Mouse (Mus musculus) embryonic facial prominence, embryonic 13.5 days (tissue): ENCODE data around the gene Hnrnpk. TPM values are rescaled to one million over a fixed set of nuclear protein-coding genes. Genes with fewer than 3 reads are reported as not detected.
"Not testable (repeated sequence)": the region's sequence is repeated elsewhere in the genome, so short reads cannot be mapped to it uniquely, and the experiment has no call there.

Source experiments
- ATAC-seq: fragments of 200-750 bp; cut with Nextera tagmentation; 2 replicates; pipeline ENCODE4 v1.8.0; 2017; ENCODE audit warnings: low read depth; ENCODE audit not compliant: insufficient number of reproducible peaks, insufficient read depth, low FRiP score, low TSS enrichment
- H3K27ac ChIP-seq: fragments of 300-500 bp; sonication (generic); 2 replicates; pipeline ENCODE4 v1.5.1; 2015; ENCODE audit warnings: moderate library complexity, mild to moderate bottlenecking, inconsistent platforms
- H3K27me3 ChIP-seq: fragments of 300-500 bp; sonication (generic); 2 replicates; pipeline ENCODE4 v1.6.1; 2015; ENCODE audit warnings: mild to moderate bottlenecking, inconsistent platforms
- H3K36me3 ChIP-seq: fragments of 300-500 bp; sonication (generic); 2 replicates; pipeline ENCODE4 v1.6.1; 2015; ENCODE audit warnings: mild to moderate bottlenecking, inconsistent platforms
- H3K4me1 ChIP-seq: fragments of 300-500 bp; sonication (generic); 2 replicates; pipeline ENCODE4 v1.6.1; 2015; ENCODE audit warnings: inconsistent platforms
- H3K4me2 ChIP-seq: fragments of 300-500 bp; sonication (generic); 2 replicates; pipeline ENCODE4 v1.6.1; 2015; ENCODE audit warnings: moderate library complexity, mild to moderate bottlenecking, inconsistent platforms
- H3K4me3 ChIP-seq: fragments of 300-500 bp; sonication (generic); 2 replicates; pipeline ENCODE4 v1.5.1; 2015; ENCODE audit warnings: mild to moderate bottlenecking, inconsistent platforms
- H3K9ac ChIP-seq: fragments of 300-500 bp; sonication (generic); 2 replicates; pipeline ENCODE4 v1.6.1; 2015; ENCODE audit warnings: mild to moderate bottlenecking, inconsistent platforms
- H3K9me3 ChIP-seq: fragments of 300-500 bp; sonication (generic); 2 replicates; pipeline ENCODE4 v1.6.1; 2016; ENCODE audit warnings: inconsistent platforms
- WGBS: fragments of 180-500 bp; shearing (Covaris S2); methylation state at CpG from one replicate; pipeline ENCODE4 v1.1.7; 2015; ENCODE audit warnings: mixed read lengths; 5-methylcytosine and 5-hydroxymethylcytosine counted together
- polyA plus RNA-seq: library from polyadenylated mRNA; unstranded; fragments of >200 nt; fragmentation: Nextera tagmentation; extraction: Ambion mirVana; gene quantifications from 2 replicates; pipeline ENCODE4 v1.2.1, GENCODE M21; 2015

Gene Hnrnpk
- polyA plus RNA-seq, 1 experiment from 2014 or later, result 1,653 TPM

GRCm38 (mm10) chr13:58415838-58416237, 12.7 kb upstream of the Hnrnpk start:
- H3K27ac ChIP-seq, result no peak overlapping the region

GRCm38 (mm10) chr13:58415374-58415773, 12.2 kb upstream of the Hnrnpk start:
- H3K9me3 ChIP-seq, result 0 out of 2 replicates have a peak, but pooled peaks cover 9% of the 10 kb centered on the region
- WGBS, result 72% methylated on average over 6 of the region's 6 CpGs

More at GRCm38 (mm10) chr13:58415838-58416237, 12.7 kb upstream of the Hnrnpk start:
- 68% methylated on average over 5 of the region's 5 CpGs for WGBS
- Histone ChIP-seq H3K36me3 (peaks cover 20% of the 10 kb centered on the region), H3K27me3 (no peaks in the 10 kb centered on the region), H3K9me3 (0 out of 2 replicates have a peak, but pooled peaks cover 9% of the 10 kb centered on the region), H3K4me2 (no peak overlapping the region), H3K4me1 (peaks cover 9% of the 10 kb centered on the region), H3K4me3 (no peak overlapping the region), H3K9ac (no peak overlapping the region)
- ATAC-seq, result no peak

DNA sequence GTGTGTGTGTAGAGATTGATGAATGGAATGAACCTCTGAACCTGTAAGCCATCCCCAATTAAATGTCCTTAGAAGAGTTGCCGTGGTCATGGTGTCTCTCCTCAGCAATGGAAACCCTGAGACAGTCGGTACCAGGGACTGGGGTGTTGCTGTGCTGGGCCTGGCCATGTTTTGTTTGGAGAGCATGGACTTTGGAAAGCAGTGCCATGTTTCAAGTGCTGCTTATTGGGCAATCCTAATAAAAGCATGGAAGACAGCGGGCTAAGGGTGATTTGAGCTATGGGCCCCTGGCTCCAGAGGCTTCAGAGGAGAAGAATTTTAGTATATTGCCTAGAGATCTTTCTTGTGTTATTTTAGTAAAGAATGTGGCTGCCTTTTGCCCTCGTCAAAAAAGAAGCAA, 7.9 kb upstream of the Hnrnpk start:
- 93% methylated on average over 4 of the region's 4 CpGs for WGBS
- Histone ChIP-seq H3K9ac (no peak overlapping the region), H3K27ac (no peak overlapping the region), H3K4me2 (no peak overlapping the region), H3K4me3 (no peak overlapping the region), H3K27me3 (no peaks in the 10 kb centered on the region), H3K4me1 (peaks cover 9% of the 10 kb centered on the region), H3K36me3 (peaks cover 32% of the 10 kb centered on the region), H3K9me3 (0 out of 2 replicates have a peak, but pooled peaks cover 9% of the 10 kb centered on the region)
- ATAC-seq, result no peak

More at GRCm38 (mm10) chr13:58415374-58415773, 12.2 kb upstream of the Hnrnpk start:
- Histone ChIP-seq H3K4me3 (no peak overlapping the region), H3K9ac (no peak overlapping the region), H3K27me3 (no peaks in the 10 kb centered on the region), H3K4me1 (peaks cover 9% of the 10 kb centered on the region), H3K4me2 (no peak overlapping the region), H3K27ac (no peak overlapping the region), H3K36me3 (peaks cover 25% of the 10 kb centered on the region)
- ATAC-seq, result no peak

- ATAC-seq, result no peak; the same call in 1 of the 2 replicates
- Histone ChIP-seq H3K9ac (peak overlapping the region; percentile 96), H3K4me2 (peak overlapping the region; percentile 58), H3K27me3 (no peaks in the 10 kb centered on the region), H3K4me1 (peaks cover 4% of the 10 kb centered on the region; the same call in 1 of the 2 replicates), H3K27ac (peak overlapping the region; percentile 99), H3K4me3 (peak overlapping the region; percentile 79), H3K36me3 (peaks cover 4% of the 10 kb centered on the region), H3K9me3 (no peaks in the 10 kb centered on the region)
- under 1% methylated on average over 36 of the region's 48 CpGs for WGBS
Observed at GRCm38 (mm10) chr13:58402744-58403110, 416 bp downstream of the Hnrnpk start.

GRCm38 (mm10) chr13:58402003-58402743, 970 bp downstream of the Hnrnpk start, which contains the start of gene Rmi1:
TSS of gene Rmi1 (plus strand) at chr13:58402248.
- no peaks in the 10 kb centered on the region for H3K27me3 ChIP-seq
- H3K9me3 ChIP-seq, result no peaks in the 10 kb centered on the region
- H3K4me3 ChIP-seq, result peak within 1 kb of the TSS; percentile 79
- peaks cover 10% of the 10 kb centered on the region for H3K36me3 ChIP-seq
- H3K4me2 ChIP-seq, result peak within 1 kb of the TSS; percentile 74
- peak within 1 kb of the TSS; percentile 99 for H3K27ac ChIP-seq
- peak; percentile 94 for ATAC-seq
- peaks cover 4% of the 10 kb centered on the region; the same call in 1 of the 2 replicates for H3K4me1 ChIP-seq
- peak within 1 kb of the TSS; percentile 96 for H3K9ac ChIP-seq
- WGBS, result under 1% methylated on average over 82 of the region's 91 CpGs

GRCm38 (mm10) chr13:58401135-58402002, 1.8 kb downstream of the Hnrnpk start:
- H3K4me1 ChIP-seq, result peaks cover 4% of the 10 kb centered on the region; the same call in 1 of the 2 replicates
- WGBS, result under 1% methylated on average over 93 of the region's 100 CpGs
- peak overlapping the region; percentile 74 for H3K4me2 ChIP-seq
- H3K27me3 ChIP-seq, result no peaks in the 10 kb centered on the region
- peak; percentile 32 for ATAC-seq
- H3K9ac ChIP-seq, result peak overlapping the region; percentile 96
- peaks cover 16% of the 10 kb centered on the region for H3K36me3 ChIP-seq
- peak overlapping the region; percentile 79 for H3K4me3 ChIP-seq
- peak overlapping the region; percentile 99 for H3K27ac ChIP-seq
- H3K9me3 ChIP-seq, result no peaks in the 10 kb centered on the region

DNA sequence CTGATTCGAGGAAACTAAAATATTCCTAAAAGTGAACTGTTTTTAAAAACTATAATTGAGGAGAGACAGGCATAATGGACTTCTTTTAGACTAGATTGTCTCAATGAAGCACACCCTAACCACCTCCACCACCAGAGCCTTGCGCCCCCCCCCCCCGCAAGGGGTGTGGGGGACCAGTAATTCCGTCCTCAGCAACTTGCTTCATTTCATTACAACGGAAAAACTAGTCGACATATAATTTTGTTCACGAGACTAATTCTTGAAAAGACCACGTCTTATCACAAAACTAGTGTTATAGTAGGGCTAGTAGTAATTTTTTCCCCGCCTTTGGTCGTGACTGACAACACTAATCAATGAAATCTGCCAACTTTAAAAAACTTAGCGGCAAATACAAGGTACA, 2.6 kb downstream of the Hnrnpk start:
- Histone ChIP-seq H3K4me3 (peak overlapping the region; percentile 79), H3K9me3 (no peaks in the 10 kb centered on the region), H3K9ac (peak overlapping the region; percentile 96), H3K27me3 (no peaks in the 10 kb centered on the region), H3K4me1 (peaks cover 4% of the 10 kb centered on the region; the same call in 1 of the 2 replicates), H3K36me3 (peaks cover 24% of the 10 kb centered on the region), H3K4me2 (peak overlapping the region; percentile 74), H3K27ac (no peak overlapping the region)
- WGBS, result 1% methylated on average over 11 of the region's 11 CpGs
- no peak for ATAC-seq

- Histone ChIP-seq H3K4me2 (no peak overlapping the region), H3K36me3 (peaks cover 48% of the 10 kb centered on the region), H3K4me3 (no peak overlapping the region), H3K9ac (no peak overlapping the region), H3K27me3 (no peaks in the 10 kb centered on the region), H3K9me3 (no peaks in the 10 kb centered on the region), H3K4me1 (peaks cover 4% of the 10 kb centered on the region; the same call in 1 of the 2 replicates), H3K27ac (no peak overlapping the region)
- ATAC-seq, result no peak
- WGBS, result 89% methylated on average over 13 of the region's 13 CpGs
Observed at GRCm38 (mm10) chr13:58397651-58398050, 5.5 kb downstream of the Hnrnpk start.

DNA sequence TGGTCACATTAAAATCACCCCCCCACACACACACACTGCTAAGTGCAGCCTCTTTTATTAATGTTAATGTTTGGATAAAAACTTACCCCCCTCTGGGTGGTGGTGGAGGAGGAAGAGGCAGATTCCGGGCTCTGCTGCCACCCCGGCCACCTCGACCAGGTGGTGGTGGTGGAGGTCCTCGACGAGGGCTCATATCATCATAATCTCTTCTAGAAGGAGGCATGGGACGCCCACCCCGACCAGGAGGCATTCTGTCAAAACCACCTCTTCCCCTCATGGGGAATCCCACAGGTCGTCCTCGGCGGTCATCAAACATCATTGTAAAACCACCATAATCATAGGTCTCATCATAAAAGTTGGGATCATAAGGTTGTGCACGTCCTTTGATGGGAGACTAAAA, 8.8 kb downstream of the Hnrnpk start:
- H3K36me3 ChIP-seq, result peaks cover 68% of the 10 kb centered on the region

DNA sequence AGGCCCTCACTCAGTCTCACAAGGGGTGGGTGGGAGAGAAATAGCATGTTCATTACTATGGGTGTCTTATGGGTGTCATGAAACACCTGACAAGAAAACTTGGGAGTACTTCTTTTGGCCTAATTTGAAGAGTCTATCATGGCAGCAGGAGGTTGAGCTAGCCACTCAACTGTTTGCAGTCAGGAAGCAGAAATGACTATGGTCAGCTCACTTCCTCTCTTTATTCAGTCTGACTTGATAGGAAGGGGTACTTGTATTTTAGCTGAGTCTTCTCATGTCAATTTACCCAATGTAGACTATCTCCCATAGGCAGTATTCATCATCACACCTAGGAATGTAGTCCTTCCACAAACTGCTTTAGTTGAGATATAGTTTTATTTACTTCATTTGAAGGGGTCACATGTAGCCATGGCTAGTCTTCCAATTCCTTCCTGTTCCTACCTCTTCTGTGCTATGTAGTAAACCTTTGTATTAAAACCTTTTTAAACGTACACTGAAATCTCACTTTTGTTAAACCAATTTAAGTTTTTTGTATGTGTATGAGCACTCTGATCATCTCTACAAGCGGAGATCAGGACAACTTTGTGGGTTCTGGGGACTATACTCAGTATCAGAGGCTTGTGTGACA, 13.7 kb downstream of the Hnrnpk start:
- H3K4me2 ChIP-seq, result no peak overlapping the region
- no peaks in the 10 kb centered on the region for H3K9me3 ChIP-seq
- peaks cover 32% of the 10 kb centered on the region for H3K36me3 ChIP-seq
- H3K4me3 ChIP-seq, result no peak overlapping the region
- ATAC-seq, result no peak
- H3K9ac ChIP-seq, result no peak overlapping the region
- H3K27ac ChIP-seq, result no peak overlapping the region
- WGBS, result 79% methylated on average over 2 of the region's 2 CpGs
- H3K27me3 ChIP-seq, result no peaks in the 10 kb centered on the region
- H3K4me1 ChIP-seq, result peaks cover under 1% of the 10 kb centered on the region; the same call in 1 of the 2 replicates

More for the DNA sequence above, 8.8 kb downstream of the Hnrnpk start:
- H3K9ac ChIP-seq, H3K4me2 ChIP-seq, ATAC-seq, H3K27me3 ChIP-seq, H3K27ac ChIP-seq, H3K4me1 ChIP-seq, H3K4me3 ChIP-seq, H3K9me3 ChIP-seq: not testable (repeated sequence)
- 90% methylated on average over 11 of the region's 11 CpGs for WGBS

GRCm38 (mm10) chr13:58388379-58388778, 14.8 kb downstream of the Hnrnpk start:
- no peaks in the 10 kb centered on the region for H3K9me3 ChIP-seq
- peaks cover 6% of the 10 kb centered on the region; the same call in 1 of the 2 replicates for H3K4me1 ChIP-seq
- H3K9ac ChIP-seq, result no peak overlapping the region
- no peak overlapping the region for H3K4me2 ChIP-seq
- no peak overlapping the region for H3K4me3 ChIP-seq
- no peak overlapping the region for H3K27ac ChIP-seq
- 54% methylated on average over 3 of the region's 3 CpGs for WGBS
- no peaks in the 10 kb centered on the region for H3K27me3 ChIP-seq
- peaks cover 25% of the 10 kb centered on the region for H3K36me3 ChIP-seq
- no peak for ATAC-seq
